Mouse (Mus musculus) midbrain, embryonic 11.5 days (tissue): ENCODE measurements around the gene Slc1a5. TPM values are rescaled to one million over a fixed set of nuclear protein-coding genes. Genes with fewer than 3 reads are reported as not detected.

Source experiments
- ATAC-seq: fragments of 200-750 bp; cut with Nextera tagmentation; 2 replicates; pipeline ENCODE4 v1.8.0; 2017; ENCODE audit warnings: moderate TSS enrichment, moderate library complexity; ENCODE audit not compliant: low FRiP score
- DNase-seq: peaks from one replicate; pipeline ENCODE4 v3.0.0; 2015; ENCODE audit warnings: low spot score; ENCODE audit errors: missing footprints
- H3K27ac ChIP-seq: fragments of 300-500 bp; sonication (generic); 2 replicates; pipeline ENCODE4 v1.5.1; 2014; ENCODE audit warnings: low read depth, low read length
- H3K27me3 ChIP-seq: fragments of 300-500 bp; sonication (generic); 2 replicates; pipeline ENCODE4 v1.6.1; 2014; ENCODE audit warnings: mild to moderate bottlenecking, low read length, moderate library complexity, mixed read lengths; ENCODE audit not compliant: control insufficient read depth, insufficient read depth
- H3K36me3 ChIP-seq: fragments of 300-500 bp; sonication (generic); 2 replicates; pipeline ENCODE4 v1.6.1; 2014; ENCODE audit warnings: mild to moderate bottlenecking, low read length, moderate library complexity, mixed read lengths; ENCODE audit not compliant: control insufficient read depth, insufficient read depth
- H3K4me1 ChIP-seq: fragments of 300-500 bp; sonication (generic); 2 replicates; pipeline ENCODE4 v1.6.1; 2014; ENCODE audit warnings: low read length; ENCODE audit not compliant: control insufficient read depth, insufficient read depth
- H3K4me2 ChIP-seq: fragments of 300-500 bp; sonication (generic); 2 replicates; pipeline ENCODE4 v1.6.1; 2014; ENCODE audit warnings: mild to moderate bottlenecking, moderate library complexity
- H3K4me3 ChIP-seq: fragments of 300-500 bp; sonication (generic); 2 replicates; pipeline ENCODE4 v1.5.1; 2014; ENCODE audit warnings: low read depth, low read length
- H3K9ac ChIP-seq: fragments of 300-500 bp; sonication (generic); 2 replicates; pipeline ENCODE4 v1.6.1; 2014; ENCODE audit warnings: low read length
- H3K9me3 ChIP-seq: fragments of 300-500 bp; sonication (generic); 2 replicates; pipeline ENCODE4 v1.6.1; 2016; ENCODE audit warnings: low read length; ENCODE audit not compliant: control insufficient read depth
- WGBS: fragments of 180-500 bp; shearing (Covaris S2); extraction: QIAGEN DNeasy Blood & Tissue Kit; methylation state at CpG from one replicate; pipeline ENCODE4 v1.1.7; 2014; 5-methylcytosine and 5-hydroxymethylcytosine counted together
- polyA plus RNA-seq: library from polyadenylated mRNA; unstranded; fragments of >200 nt; fragmentation: Nextera tagmentation; extraction: Ambion mirVana; gene quantifications from 2 replicates; pipeline ENCODE4 v1.2.1, GENCODE M21; 2014

Gene Slc1a5
- polyA plus RNA-seq, 1 experiment from 2014 or later, result 23.2 TPM

GRCm38 (mm10) chr7:16752016-16752415, 29.1 kb upstream of the Slc1a5 start:
- no peak for ATAC-seq
- Histone ChIP-seq H3K4me1 (no peaks in the 10 kb centered on the region), H3K36me3 (peaks cover 7% of the 10 kb centered on the region; the same call in 1 of the 2 replicates), H3K4me3 (no peak overlapping the region), H3K4me2 (no peak overlapping the region), H3K27me3 (no peaks in the 10 kb centered on the region), H3K9ac (no peak overlapping the region), H3K9me3 (no peaks in the 10 kb centered on the region), H3K27ac (no peak overlapping the region)
- no peak for DNase-seq
- 89% methylated on average over 12 of the region's 12 CpGs for WGBS

DNA sequence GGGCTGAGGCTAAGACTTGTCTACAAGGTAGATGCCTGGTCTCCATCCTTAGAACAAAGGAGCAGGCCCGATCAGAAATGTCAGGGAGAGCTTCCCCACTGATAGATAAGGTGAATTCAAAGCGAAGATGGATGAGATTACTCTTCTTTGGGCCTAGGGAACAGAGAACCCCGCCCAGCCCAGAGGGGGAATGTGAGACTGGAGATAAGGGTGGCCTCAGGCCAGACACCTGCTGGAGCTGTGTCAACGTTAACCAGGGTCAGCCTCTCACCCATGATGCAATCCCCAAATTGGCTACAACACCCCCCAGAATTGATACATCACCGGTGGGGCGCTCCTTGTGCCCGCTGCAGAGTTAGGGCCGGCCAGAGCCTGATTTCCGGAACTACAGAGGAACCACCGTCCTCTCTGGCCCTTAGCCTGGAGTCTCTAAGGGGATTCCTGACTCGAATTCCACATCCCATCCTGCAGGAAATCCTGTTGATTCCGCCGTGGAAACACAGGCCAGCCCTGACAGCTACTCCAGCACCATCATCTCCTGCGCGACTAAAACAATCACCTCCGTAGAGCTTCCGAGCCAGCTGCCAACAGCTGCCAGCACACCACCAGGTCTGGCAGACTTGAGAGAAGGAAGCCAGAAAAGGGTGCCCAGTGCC, 25.6 kb upstream of the Slc1a5 start:
- WGBS, result 77% methylated on average over 17 of the region's 17 CpGs

GRCm38 (mm10) chr7:16758872-16759574, 22.1 kb upstream of the Slc1a5 start:
- Histone ChIP-seq H3K9ac (no peak overlapping the region), H3K27me3 (no peaks in the 10 kb centered on the region), H3K9me3 (no peaks in the 10 kb centered on the region), H3K27ac (no peak overlapping the region), H3K4me1 (no peaks in the 10 kb centered on the region), H3K4me3 (no peak overlapping the region), H3K36me3 (no peaks in the 10 kb centered on the region), H3K4me2 (no peak overlapping the region)
- WGBS, result 77% methylated on average over 10 of the region's 11 CpGs
- DNase-seq (no peak), ATAC-seq (peak; percentile 38; the same call in 1 of the 2 replicates)

More for the DNA sequence above, 25.6 kb upstream of the Slc1a5 start:
- H3K9me3 ChIP-seq, result no peaks in the 10 kb centered on the region
- no peak for DNase-seq
- H3K27me3 ChIP-seq, result no peaks in the 10 kb centered on the region
- ATAC-seq, result no peak
- no peak overlapping the region for H3K4me2 ChIP-seq
- H3K9ac ChIP-seq, result no peak overlapping the region
- H3K4me3 ChIP-seq, result no peak overlapping the region
- no peak overlapping the region for H3K27ac ChIP-seq
- no peaks in the 10 kb centered on the region for H3K36me3 ChIP-seq
- H3K4me1 ChIP-seq, result no peaks in the 10 kb centered on the region

DNA sequence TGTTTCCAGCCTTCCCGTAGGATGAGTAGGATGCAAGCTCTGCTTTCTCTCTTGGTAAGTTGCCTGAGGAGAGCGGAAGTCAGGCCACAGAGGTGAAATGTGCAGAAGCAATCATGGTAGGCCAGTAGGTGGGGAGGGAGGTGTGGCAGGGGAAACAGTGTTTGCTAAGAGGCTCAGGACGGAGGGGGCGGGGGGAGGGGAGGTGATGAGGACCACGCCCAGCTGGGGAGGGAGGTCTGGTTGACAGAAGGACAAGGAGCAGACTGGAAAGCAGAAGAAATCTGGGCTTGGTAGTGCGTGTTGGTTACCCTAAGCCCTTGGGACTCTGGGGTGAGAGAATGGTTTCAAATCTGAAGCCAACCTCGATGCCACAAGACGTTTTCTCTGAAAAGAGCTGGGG, 20.8 kb upstream of the Slc1a5 start:
- Histone ChIP-seq H3K9ac (no peak overlapping the region), H3K27me3 (no peaks in the 10 kb centered on the region), H3K4me1 (no peaks in the 10 kb centered on the region), H3K9me3 (no peaks in the 10 kb centered on the region), H3K4me2 (no peak overlapping the region), H3K4me3 (no peak overlapping the region), H3K36me3 (no peaks in the 10 kb centered on the region), H3K27ac (no peak overlapping the region)
- ATAC-seq (no peak), DNase-seq (no peak)
- WGBS, result 27% methylated on average over 8 of the region's 8 CpGs

DNA sequence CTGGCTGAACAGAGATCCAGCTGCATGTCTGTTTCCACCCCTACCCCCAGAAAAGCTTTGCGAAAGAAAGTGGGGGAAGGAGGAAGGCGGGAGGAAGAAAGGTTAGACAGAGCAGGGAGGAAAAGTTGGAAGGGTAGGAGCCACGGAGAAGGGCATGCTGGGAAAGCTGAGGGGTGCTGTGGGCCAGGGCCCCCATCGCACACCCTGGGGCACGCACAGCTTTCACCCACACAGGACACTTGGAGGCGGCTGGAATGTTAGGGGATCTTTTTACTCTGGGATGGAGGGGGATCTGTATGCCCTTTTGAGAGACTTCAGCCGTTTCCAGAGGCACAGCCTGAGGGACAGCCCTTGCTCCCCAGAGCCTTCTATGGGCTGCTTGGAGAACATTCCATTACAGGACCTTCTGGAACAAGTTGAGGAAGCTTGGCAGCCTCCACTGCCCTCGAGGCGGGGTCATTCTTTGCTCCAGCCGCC, 20.1 kb upstream of the Slc1a5 start:
- Histone ChIP-seq H3K36me3 (no peaks in the 10 kb centered on the region), H3K9me3 (no peaks in the 10 kb centered on the region), H3K27me3 (no peaks in the 10 kb centered on the region), H3K4me2 (no peak overlapping the region), H3K4me3 (no peak overlapping the region), H3K4me1 (no peaks in the 10 kb centered on the region), H3K9ac (no peak overlapping the region), H3K27ac (no peak overlapping the region)
- ATAC-seq (no peak), DNase-seq (no peak)
- WGBS, result 57% methylated on average over 10 of the region's 10 CpGs

DNA sequence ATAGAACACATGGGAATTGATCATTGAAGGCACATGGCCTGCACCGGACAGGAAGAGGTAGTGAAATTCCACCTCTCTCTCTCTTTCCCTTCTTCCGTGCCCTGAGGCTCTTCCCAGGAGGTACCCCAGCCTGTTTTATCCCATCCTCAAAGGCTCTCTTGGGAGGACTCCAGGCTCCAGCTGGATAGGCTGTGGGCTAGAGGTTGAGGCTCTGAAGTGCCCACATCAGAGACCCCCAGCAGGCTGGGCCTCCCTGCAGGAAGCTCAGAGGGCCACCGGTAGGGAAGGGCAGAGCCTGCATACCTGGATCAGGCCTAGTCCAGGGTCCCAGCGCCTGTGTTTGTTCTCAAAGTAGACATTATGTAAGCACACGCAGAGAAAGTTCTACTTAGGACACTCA, 19.5 kb upstream of the Slc1a5 start:
- DNase-seq (no peak), ATAC-seq (no peak)
- H3K36me3 ChIP-seq, result no peaks in the 10 kb centered on the region
- H3K9ac ChIP-seq, result no peak overlapping the region
- H3K9me3 ChIP-seq, result no peaks in the 10 kb centered on the region
- 44% methylated on average over 5 of the region's 5 CpGs for WGBS
- H3K4me1 ChIP-seq, result no peaks in the 10 kb centered on the region
- no peak overlapping the region for H3K4me3 ChIP-seq
- H3K4me2 ChIP-seq, result no peak overlapping the region
- H3K27ac ChIP-seq, result no peak overlapping the region
- no peaks in the 10 kb centered on the region for H3K27me3 ChIP-seq

DNA sequence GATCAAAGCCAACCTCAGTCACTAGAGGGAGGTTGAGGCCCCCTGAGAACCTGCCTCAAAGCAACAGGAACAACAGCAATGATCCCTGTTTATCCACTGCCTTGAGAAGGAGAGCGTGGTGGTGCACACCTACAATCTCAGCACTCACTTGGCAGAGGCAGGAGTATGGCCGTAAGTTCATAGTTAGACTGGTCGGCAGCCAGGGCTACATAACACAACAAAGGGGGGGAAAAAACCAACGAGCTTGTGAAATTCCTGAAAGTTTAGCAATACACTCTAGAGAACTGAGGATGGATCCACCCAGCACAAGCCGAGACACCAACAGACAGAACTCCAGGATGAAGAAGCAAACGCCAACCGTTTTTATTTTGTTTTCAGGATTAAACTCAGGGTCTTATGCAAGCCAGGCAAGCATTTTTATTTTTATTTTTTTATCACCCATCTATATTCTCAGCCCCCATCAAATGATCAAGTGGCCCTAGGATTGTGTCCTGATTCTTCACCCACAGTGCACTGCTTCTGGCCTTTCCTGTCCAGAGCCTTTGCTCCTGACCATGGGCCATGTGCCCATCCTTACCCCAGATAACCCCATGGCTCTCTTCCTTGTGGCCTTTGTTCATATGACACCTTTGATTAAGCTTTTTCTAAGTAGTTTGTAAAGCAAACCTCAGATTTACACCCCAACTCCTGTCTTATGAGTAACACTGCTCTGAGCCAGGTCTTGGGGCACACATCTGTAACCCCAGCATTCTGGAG, 17.5 kb upstream of the Slc1a5 start:
- WGBS, result 89% methylated on average over 7 of the region's 7 CpGs

GRCm38 (mm10) chr7:16766443-16766842, 14.7 kb upstream of the Slc1a5 start:
- H3K9me3 ChIP-seq, result no peaks in the 10 kb centered on the region; the same call in 1 of the 2 replicates
- no peak overlapping the region for H3K4me3 ChIP-seq
- H3K4me2 ChIP-seq, result no peak overlapping the region
- ATAC-seq (no peak), DNase-seq (no peak)
- H3K27me3 ChIP-seq, result no peaks in the 10 kb centered on the region
- H3K27ac ChIP-seq, result no peak overlapping the region
- H3K9ac ChIP-seq, result no peak overlapping the region
- H3K4me1 ChIP-seq, result no peaks in the 10 kb centered on the region
- H3K36me3 ChIP-seq, result no peaks in the 10 kb centered on the region
- WGBS, result 21% methylated on average over 2 of the region's 2 CpGs

More for the DNA sequence above, 17.5 kb upstream of the Slc1a5 start:
- no peaks in the 10 kb centered on the region for H3K9me3 ChIP-seq
- no peaks in the 10 kb centered on the region for H3K36me3 ChIP-seq
- no peak overlapping the region for H3K4me3 ChIP-seq
- no peak overlapping the region for H3K9ac ChIP-seq
- no peak overlapping the region for H3K4me2 ChIP-seq
- ATAC-seq, result no peak
- DNase-seq, result no peak
- no peaks in the 10 kb centered on the region for H3K4me1 ChIP-seq
- H3K27ac ChIP-seq, result no peak overlapping the region
- no peaks in the 10 kb centered on the region for H3K27me3 ChIP-seq

- no peaks in the 10 kb centered on the region for H3K4me1 ChIP-seq
- no peaks in the 10 kb centered on the region for H3K27me3 ChIP-seq
- no peaks in the 10 kb centered on the region for H3K9me3 ChIP-seq
- no peaks in the 10 kb centered on the region for H3K36me3 ChIP-seq
- no peak overlapping the region for H3K4me2 ChIP-seq
- ATAC-seq, result no peak
- 73% methylated on average over 5 of the region's 5 CpGs for WGBS
- no peak overlapping the region for H3K27ac ChIP-seq
- H3K9ac ChIP-seq, result no peak overlapping the region
- no peak overlapping the region for H3K4me3 ChIP-seq
- no peak for DNase-seq
Measured at GRCm38 (mm10) chr7:16775888-16776287, 5.3 kb upstream of the Slc1a5 start.
